Mouse (Mus musculus) kidney, adult 2 months (tissue): ENCODE measurements around the gene Slc27a2.

Experiments used
- CTCF ChIP-seq: fragments of 200-500 bp; conservative IDR thresholded peaks from 2 replicates; pipeline ENCODE4 v1.5.1; 2011; ENCODE audit warnings: low read depth, mild to moderate bottlenecking, control low read depth, low read length, moderate library complexity, mixed read lengths; ENCODE audit not compliant: insufficient read depth, insufficient read length
- POLR2A ChIP-seq: fragments of 200-500 bp; IDR thresholded peaks from one replicate; pipeline ENCODE4 v1.6.1; 2011; ENCODE audit warnings: low read depth, low read length, control low read depth

DNA sequence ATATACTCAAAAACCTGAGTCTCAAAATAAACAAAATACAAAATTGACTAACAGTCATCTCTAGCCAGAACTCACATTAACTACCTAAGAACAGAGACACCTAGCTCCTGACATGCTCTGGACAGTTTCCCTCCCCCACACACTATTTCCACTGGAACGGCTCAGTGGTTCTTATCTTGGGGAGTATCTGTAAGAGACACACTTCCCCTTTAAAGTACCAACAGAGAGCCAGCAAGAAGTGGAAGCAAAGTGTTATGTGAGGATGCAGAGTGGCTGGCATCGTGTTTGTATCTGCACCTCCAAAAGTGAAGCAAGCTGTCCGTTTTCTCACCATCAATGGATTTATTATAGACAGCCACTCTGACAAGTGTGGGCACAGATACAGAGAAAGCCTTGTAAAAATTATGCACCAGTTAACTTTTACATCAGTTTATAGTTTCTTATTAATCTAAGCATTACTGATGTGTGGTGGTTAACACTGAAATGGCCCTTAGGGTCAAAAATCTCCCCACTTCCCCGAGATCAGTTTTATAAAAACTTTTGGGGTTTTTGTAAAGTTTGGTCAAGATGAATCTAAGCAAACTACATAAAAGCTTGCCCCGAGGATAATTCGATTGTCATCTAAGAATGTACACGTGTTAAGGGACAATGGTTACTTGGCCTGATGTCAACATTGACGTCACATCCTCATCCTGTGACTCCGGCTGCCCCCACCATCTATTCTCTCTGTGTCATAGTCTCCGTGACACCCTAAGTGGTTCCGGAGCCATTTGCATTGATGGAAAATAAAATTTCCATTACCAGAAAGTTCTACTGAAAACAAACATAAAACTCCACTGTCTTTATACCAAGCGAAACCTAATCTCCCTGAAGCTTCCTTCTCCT, 84.0 kb downstream of the Slc27a2 start:
- no peak for TF ChIP-seq POLR2A
- TF ChIP-seq CTCF = no peak
